9 mouse cellular contexts compared by ENCODE assay signal in the genomic region with DNA sequence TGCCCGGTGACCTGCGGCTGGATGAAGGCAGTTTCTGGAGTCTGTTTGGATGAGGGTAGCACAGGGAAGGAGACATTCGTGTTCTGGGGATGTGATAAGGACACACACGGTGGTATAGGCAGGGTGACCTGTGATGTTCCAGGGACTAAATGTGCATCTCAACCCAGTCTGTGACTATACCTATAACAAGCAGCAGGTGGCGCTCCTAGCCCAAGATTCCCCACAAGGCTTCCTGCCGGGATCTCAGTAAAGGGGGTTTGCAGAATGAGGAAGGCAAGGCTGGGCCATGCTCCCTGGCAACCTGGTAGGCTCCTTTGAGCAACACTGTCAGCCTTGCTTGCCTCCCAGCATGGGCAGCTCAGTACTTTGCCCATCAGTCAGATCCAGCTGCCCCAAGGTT. TPM values are rescaled to one million over a fixed set of nuclear protein-coding genes. Genes with fewer than 3 reads are reported as not detected.
DNase-seq lines count a peak whose midpoint lies in the region; ATAC-seq and TF ChIP-seq lines count a peak whose summit lies in the region.
"Had no signal": no experiment of that assay in that cellular context is flagged by ENCODE, and none has a peak within 500 bp of the region (broad histone marks: within the 10 kb centered on the region; RNA-seq: fewer than 3 reads in every experiment).

No protein-coding gene starts in this region.

- TF ChIP-seq CTCF in bone marrow macrophage, adult 2 months (IDR thresholded peaks at IDR 0.05; ENCODE audit: low read depth, low read length): peak; percentile 47; the same call in 1 of the 2 replicates

- H3K27me3 ChIP-seq in forebrain, embryonic 13.5 days: peaks cover 25% of the 10 kb centered on the region
- peaks cover 13% of the 10 kb centered on the region; the same call in 1 of the 2 replicates for H3K27me3 ChIP-seq in hindbrain, embryonic 13.5 days

- no peak overlapping the region for H3K4me3 ChIP-seq in bone marrow macrophage, adult 2 months (ENCODE audit: insufficient read depth, low read length)
- no peak overlapping the region for H3K4me3 ChIP-seq in forebrain, embryonic 13.5 days
- H3K4me3 ChIP-seq in hindbrain, embryonic 13.5 days: no peak overlapping the region
- H3K4me3 ChIP-seq: limb, embryonic 12.5 days had no signal

- TF ChIP-seq POLR2A in bone marrow macrophage, adult 2 months (IDR thresholded peaks at IDR 0.05; ENCODE audit: borderline replicate concordance, low read depth, low read length): no peak

- ATAC-seq in forebrain, embryonic 13.5 days: peak; percentile 40; the same call in 1 of the 2 replicates
- ATAC-seq in hindbrain, embryonic 13.5 days (ENCODE audit: low FRiP score): 0 out of 2 replicates have a peak, but pooled peaks have one; percentile 3
- peak; percentile 72 for ATAC-seq in megakaryocyte, adult 5-6 weeks (ENCODE audit: poor library complexity, severe bottlenecking)

- H3K9me3 ChIP-seq in forebrain, embryonic 13.5 days (replicated peaks): no peaks in the 10 kb centered on the region
- no peaks in the 10 kb centered on the region for H3K9me3 ChIP-seq in hindbrain, embryonic 13.5 days
- H3K9me3 ChIP-seq: limb, embryonic 12.5 days had no signal

- H3K27ac ChIP-seq in bone marrow macrophage, adult 2 months (ENCODE audit: insufficient read depth, low read depth, low read length): peak overlapping the region; percentile 11; the same call in 1 of the 2 replicates
- H3K27ac ChIP-seq in forebrain, embryonic 13.5 days: no peak overlapping the region
- no peak overlapping the region for H3K27ac ChIP-seq in hindbrain, embryonic 13.5 days
- H3K27ac ChIP-seq: limb, embryonic 12.5 days had no signal

- peaks cover 37% of the 10 kb centered on the region for H3K4me1 ChIP-seq in bone marrow macrophage, adult 2 months (ENCODE audit: control insufficient read depth, insufficient read depth, low read length)
- peaks cover 26% of the 10 kb centered on the region for H3K4me1 ChIP-seq in forebrain, embryonic 13.5 days
- peaks cover 28% of the 10 kb centered on the region for H3K4me1 ChIP-seq in hindbrain, embryonic 13.5 days (replicated peaks)

- WGBS in forebrain, embryonic 13.5 days: 19% methylated on average over 6 of the region's 6 CpGs
- 12% methylated on average over 6 of the region's 6 CpGs for WGBS in hindbrain, embryonic 13.5 days

- no peak overlapping the region for H3K4me2 ChIP-seq in forebrain, embryonic 13.5 days
- H3K4me2 ChIP-seq in hindbrain, embryonic 13.5 days: no peak overlapping the region
- H3K4me2 ChIP-seq: limb, embryonic 12.5 days had no signal

- H3K36me3 ChIP-seq in forebrain, embryonic 13.5 days (ENCODE audit: poor library complexity, severe bottlenecking): no peaks in the 10 kb centered on the region
- no peaks in the 10 kb centered on the region for H3K36me3 ChIP-seq in hindbrain, embryonic 13.5 days
- H3K36me3 ChIP-seq: limb, embryonic 12.5 days had no signal

- DNase-seq in ES-CJ7 (ENCODE audit: low read depth, low spot score): peak; percentile 85
- peak; percentile 90 for DNase-seq in layer of hippocampus, postnatal 14 days (ENCODE audit: low spot score in 2 of 2)
- peak; percentile 92 to 94 for DNase-seq in right cerebral cortex, adult 2 months (ENCODE audit: low spot score in 2 of 2)
- DNase-seq in urinary bladder, postnatal 4 days (ENCODE audit: low spot score in 2 of 2): peak; percentile 64 to 80

- H3K9ac ChIP-seq in forebrain, embryonic 13.5 days: no peak overlapping the region
- no peak overlapping the region for H3K9ac ChIP-seq in hindbrain, embryonic 13.5 days
- H3K9ac ChIP-seq: limb, embryonic 12.5 days had no signal

RNA-seq across cellular contexts. Expression of gene Sdc3, which starts 2.2 kb away (rescaled TPM):
- 259 and 302 TPM in 2 replicates for polyA plus RNA-seq in bone marrow macrophage, adult 2 months (2012; ENCODE audit: insufficient read depth, insufficient read length, missing spikeins)
- polyA plus RNA-seq in forebrain, embryonic 13.5 days (2015; fragmentation: Nextera tagmentation; extraction: Ambion mirVana): 36.1 and 41.9 TPM in 2 replicates
- polyA plus RNA-seq in hindbrain, embryonic 13.5 days (2015; fragmentation: Nextera tagmentation; extraction: Ambion mirVana): 71.3 and 76.9 TPM in 2 replicates
- total RNA-seq in layer of hippocampus, postnatal 14 days (2021): 100 to 1,000 TPM; 220 to 233 TPM
- total RNA-seq in megakaryocyte, adult 5-6 weeks (2015): 22.6 and 31.3 TPM in 2 replicates
- total RNA-seq in megakaryocyte, adult 5-6 weeks (2017): 13.6 and 20.2 TPM in 2 replicates

Comparison
In these comparisons a context has a peak if more than half of its experiments do, and no peak if none do; other contexts are left out.
1. ATAC-seq: peak in every context shown above with its lines; median percentile 72 in megakaryocyte, adult 5-6 weeks; 40 in forebrain, embryonic 13.5 days; 3 in hindbrain, embryonic 13.5 days.